Mouse (Mus musculus): ENCODE results near the gene Cntn1.

DNA sequence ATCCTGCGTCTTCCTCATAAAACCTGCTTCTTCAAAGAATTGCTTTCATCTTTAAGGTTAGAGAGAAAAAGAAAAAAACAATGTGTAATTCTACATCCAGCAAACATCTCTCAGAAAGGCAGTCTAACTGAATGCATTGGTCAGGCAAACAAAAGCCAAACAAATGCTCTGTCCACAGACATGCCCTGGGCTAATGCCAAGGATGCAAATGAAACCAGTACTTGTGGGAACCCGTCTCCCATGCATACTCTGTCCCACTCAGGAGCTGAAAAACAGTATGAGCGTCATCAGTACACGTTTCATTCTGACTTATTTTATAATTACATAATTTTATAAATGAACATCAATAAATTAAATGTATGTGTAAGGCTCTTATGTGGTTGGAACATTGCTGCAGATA is 91.0 kb downstream of the Cntn1 start:
- TF ChIP-seq CTCF (IDR thresholded peaks at IDR 0.05; ENCODE audit: insufficient read depth, low read depth, low read length) = no peak
- TF ChIP-seq POLR2A (IDR thresholded peaks at IDR 0.05; ENCODE audit: insufficient read depth, low read depth, low read length) = no peak

All from olfactory bulb, adult 2 months (tissue).